9 mouse cellular contexts compared by ENCODE assay signal in the genomic region with DNA sequence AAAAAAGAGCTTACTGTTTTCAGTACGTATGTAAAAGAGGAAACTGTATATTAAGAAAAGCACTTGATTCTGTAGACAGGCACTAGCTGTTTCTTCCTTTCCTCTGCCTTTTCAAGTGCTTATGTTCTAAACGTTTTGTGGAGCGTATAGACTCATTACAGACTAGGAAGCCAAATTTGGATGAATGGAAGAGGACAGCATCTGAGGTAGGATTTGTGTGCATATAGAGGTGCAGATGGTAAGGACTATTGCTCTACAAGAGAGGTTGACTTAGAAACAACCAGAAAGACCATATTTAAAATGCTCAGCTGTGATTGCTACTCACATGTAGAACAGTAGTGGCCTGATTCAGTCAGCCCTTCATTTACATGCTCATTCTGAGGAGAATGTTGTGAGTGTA.
DNase-seq lines count a peak whose midpoint lies in the region; ATAC-seq and TF ChIP-seq lines count a peak whose summit lies in the region.
"Had no signal": no experiment of that assay in that cellular context is flagged by ENCODE, and none has a peak within 500 bp of the region (broad histone marks: within the 10 kb centered on the region; RNA-seq: fewer than 3 reads in every experiment).

No protein-coding gene starts in this region.

- 29% methylated on average over 3 of the region's 3 CpGs for WGBS in heart, embryonic 14.5 days
- 34% methylated on average over 3 of the region's 3 CpGs for WGBS in lung, embryonic 15.5 days
- 28% methylated on average over 3 of the region's 3 CpGs for WGBS in heart, embryonic 16.5 days
- 43% methylated on average over 3 of the region's 3 CpGs for WGBS in stomach, postnatal 0 days

- peaks cover 6 to 26% of the 10 kb centered on the region in 2 experiments for H3K4me1 ChIP-seq in heart, embryonic 14.5 days (ENCODE audit: control insufficient read depth in 2 of 2, insufficient read depth in 2 of 2, low read length in 2 of 2)
- H3K4me1 ChIP-seq in lung, embryonic 15.5 days: peaks cover 19% of the 10 kb centered on the region
- peaks cover 14% of the 10 kb centered on the region for H3K4me1 ChIP-seq in heart, embryonic 16.5 days (ENCODE audit: control insufficient read depth, insufficient read depth, low read length)
- no peaks in the 10 kb centered on the region for H3K4me1 ChIP-seq in stomach, postnatal 0 days (replicated peaks; ENCODE audit: control insufficient read depth, insufficient read depth)

- intact Hi-C loops in heart, postnatal 14 days (cut with DNase I): no loop called here

- H3K4me2 ChIP-seq in heart, embryonic 14.5 days (ENCODE audit: low read length): peak overlapping the region; percentile 47
- H3K4me2 ChIP-seq in lung, embryonic 15.5 days: peak overlapping the region; percentile 25; the same call in 1 of the 2 replicates
- peak overlapping the region; percentile 51; the same call in 1 of the 2 replicates for H3K4me2 ChIP-seq in heart, embryonic 16.5 days (ENCODE audit: low read depth, low read length)
- H3K4me2 ChIP-seq in stomach, postnatal 0 days (replicated peaks; ENCODE audit: low read depth): no peak overlapping the region; the same call in 1 of the 2 replicates

- H3K27me3 ChIP-seq in heart, embryonic 14.5 days (ENCODE audit: control insufficient read depth, insufficient read depth, low read length): no peaks in the 10 kb centered on the region
- H3K27me3 ChIP-seq in lung, embryonic 15.5 days: no peaks in the 10 kb centered on the region
- no peaks in the 10 kb centered on the region for H3K27me3 ChIP-seq in heart, embryonic 16.5 days (ENCODE audit: control insufficient read depth, insufficient read depth, low read length)
- no peaks in the 10 kb centered on the region for H3K27me3 ChIP-seq in stomach, postnatal 0 days (ENCODE audit: control insufficient read depth, insufficient read depth, low read length)

- no peak for DNase-seq in heart, postnatal 14 days
- DNase-seq in lung, postnatal 25 days (ENCODE audit: low spot score): no peak
- no peak for DNase-seq in stomach, postnatal 0 days (ENCODE audit: low spot score)
- DNase-seq: cerebellum, adult 11-12 months; thymus, adult 2 months had no signal

- H3K4me3 ChIP-seq in heart, embryonic 14.5 days (ENCODE audit: control insufficient read depth in 1 of 2, insufficient read depth in 1 of 2, low read depth in 1 of 2, low read length in 2 of 2): no peak overlapping the region
- H3K4me3 ChIP-seq in lung, embryonic 15.5 days: no peak overlapping the region
- H3K4me3 ChIP-seq in heart, embryonic 16.5 days (ENCODE audit: low read length): no peak overlapping the region
- no peak overlapping the region for H3K4me3 ChIP-seq in stomach, postnatal 0 days (ENCODE audit: low read depth, low read length)

- peak overlapping the region; percentile 54 to 65; a peak in 3 of 4 replicates for H3K27ac ChIP-seq in heart, embryonic 14.5 days (replicated peaks in 1 of 2; ENCODE audit: control insufficient read depth in 1 of 2, insufficient read depth in 1 of 2, low read depth in 2 of 2, low read length in 2 of 2)
- peak overlapping the region; percentile 94 for H3K27ac ChIP-seq in lung, embryonic 15.5 days
- peak overlapping the region; percentile 76 for H3K27ac ChIP-seq in heart, embryonic 16.5 days (ENCODE audit: low read length)
- peak overlapping the region; percentile 63 for H3K27ac ChIP-seq in stomach, postnatal 0 days (replicated peaks)

- no peaks in the 10 kb centered on the region for H3K36me3 ChIP-seq in heart, embryonic 14.5 days (ENCODE audit: control insufficient read depth, insufficient read depth, low read length)
- no peaks in the 10 kb centered on the region for H3K36me3 ChIP-seq in lung, embryonic 15.5 days
- H3K36me3 ChIP-seq in heart, embryonic 16.5 days (ENCODE audit: control insufficient read depth, insufficient read depth): peaks cover 2% of the 10 kb centered on the region; the same call in 1 of the 2 replicates
- no peaks in the 10 kb centered on the region for H3K36me3 ChIP-seq in stomach, postnatal 0 days (ENCODE audit: control insufficient read depth, insufficient read depth, low read length)

- no peak for TF ChIP-seq CTCF in stomach, postnatal 0 days (IDR thresholded peaks at IDR 0.05; ENCODE audit: low read depth)

- H3K9ac ChIP-seq in heart, embryonic 14.5 days (ENCODE audit: low read length): peak overlapping the region; percentile 54; the same call in 1 of the 2 replicates
- H3K9ac ChIP-seq in lung, embryonic 15.5 days: no peak overlapping the region
- peak overlapping the region; percentile 12 for H3K9ac ChIP-seq in heart, embryonic 16.5 days (ENCODE audit: low read length)
- H3K9ac ChIP-seq in stomach, postnatal 0 days (ENCODE audit: low read length): no peak overlapping the region

- TF ChIP-seq EP300 in stomach, postnatal 0 days (optimal IDR thresholded peaks at IDR 0.05): no peak

- ATAC-seq in heart, embryonic 14.5 days (ENCODE audit: insufficient number of reproducible peaks, insufficient read depth, low FRiP score, low read depth): no peak
- ATAC-seq in lung, embryonic 15.5 days (ENCODE audit: borderline replicate concordance, extremely low read depth, low FRiP score, low TSS enrichment): no peak; the same call in 1 of the 2 replicates
- ATAC-seq in heart, embryonic 16.5 days (replicated peaks; ENCODE audit: extremely low read depth, insufficient read depth, low FRiP score): no peak
- no peak for ATAC-seq in stomach, postnatal 0 days (ENCODE audit: low FRiP score, low TSS enrichment)
- ATAC-seq in monocyte, adult 5-6 weeks (replicated peaks; ENCODE audit: insufficient number of reproducible peaks, low FRiP score, low TSS enrichment, poor library complexity, severe bottlenecking): no peak

- no peaks in the 10 kb centered on the region for H3K9me3 ChIP-seq in heart, embryonic 14.5 days (ENCODE audit: control insufficient read depth, low read length)
- H3K9me3 ChIP-seq in lung, embryonic 15.5 days: no peaks in the 10 kb centered on the region
- no peaks in the 10 kb centered on the region for H3K9me3 ChIP-seq in heart, embryonic 16.5 days (replicated peaks; ENCODE audit: control insufficient read depth, low read length)
- H3K9me3 ChIP-seq in stomach, postnatal 0 days (ENCODE audit: control insufficient read depth, low read length): no peaks in the 10 kb centered on the region

Comparison
In these comparisons a context has a peak if more than half of its experiments do, and no peak if none do; other contexts are left out.
1. H3K9ac ChIP-seq: peak in heart, embryonic 14.5 days (single experiment) and heart, embryonic 16.5 days (single experiment); none in lung, embryonic 15.5 days (single experiment) and stomach, postnatal 0 days (single experiment).
2. Peak in every context shown above with its lines, with median percentiles within 50 percentile points of each other: H3K27ac ChIP-seq.